Mouse (Mus musculus): ENCODE results near the gene Mapk14.

Mapk14 gene

GRCm38 (mm10) chr17:28781290-28782045, 90.3 kb downstream of the Mapk14 start:
- DNase-seq (ENCODE audit: low spot score), result no peak

GRCm38 (mm10) chr17:28785036-28785435, 93.9 kb downstream of the Mapk14 start:
- no peak for DNase-seq (ENCODE audit: low spot score)

DNA sequence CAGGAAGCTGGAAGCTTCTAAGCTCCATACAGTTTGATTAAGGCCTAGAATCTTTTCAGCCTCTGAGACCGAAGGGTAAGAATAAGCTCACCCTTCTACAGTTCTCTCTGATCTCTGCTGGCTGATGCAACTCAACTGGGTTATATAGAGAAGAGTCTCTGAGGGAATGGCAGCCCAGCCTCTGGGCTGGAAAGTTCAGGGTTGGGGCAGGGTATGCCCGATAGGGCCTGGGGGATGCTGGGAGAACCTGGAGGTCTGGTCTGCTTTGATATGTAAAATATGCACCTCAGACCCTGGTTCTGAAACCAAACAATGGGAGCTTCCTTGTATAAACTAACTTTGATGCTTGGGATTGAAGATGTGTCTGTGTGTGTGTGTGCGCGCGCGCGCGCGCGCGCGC, 96.4 kb downstream of the Mapk14 start:
- no peak for DNase-seq (ENCODE audit: low spot score)

- DNase-seq (ENCODE audit: low spot score), result no peak
These were observed 105.9 kb downstream of the Mapk14 start for GRCm38 (mm10) chr17:28797031-28797430.

Data from lung, postnatal 25 days (tissue).